Mouse (Mus musculus) forebrain, postnatal 0 days (tissue): ENCODE measurements around the gene Irf2bp2. TPM values are rescaled to one million over a fixed set of nuclear protein-coding genes. Genes with fewer than 3 reads are reported as not detected.
A peak's percentile ranks its signal among the peaks of the same experiment; 100 is the strongest.

ENCODE experiments used
- ATAC-seq: fragments of 200-750 bp; cut with Nextera tagmentation; 2 replicates; pipeline ENCODE4 v1.8.0; 2017; ENCODE audit warnings: mild to moderate bottlenecking, moderate library complexity
- DNase-seq: peaks from one replicate; pipeline ENCODE4 v3.0.0-alpha.2; 2015
- H3K27ac ChIP-seq: fragments of 300-500 bp; sonication (generic); 2 replicates; pipeline ENCODE4 v1.5.1; 2014; ENCODE audit warnings: low read depth, mild to moderate bottlenecking, antibody characterized with exemption, low read length, moderate library complexity, mixed read lengths
- H3K27me3 ChIP-seq: fragments of 300-500 bp; sonication (generic); 2 replicates; pipeline ENCODE4 v1.6.1; 2014; ENCODE audit warnings: mild to moderate bottlenecking, low read length, mixed read lengths; ENCODE audit not compliant: insufficient read depth
- H3K36me3 ChIP-seq: fragments of 300-500 bp; sonication (generic); 2 replicates; pipeline ENCODE4 v1.6.1; 2014; ENCODE audit warnings: mild to moderate bottlenecking, moderate library complexity; ENCODE audit not compliant: insufficient read depth
- H3K4me1 ChIP-seq: fragments of 300-500 bp; sonication (generic); 2 replicates; pipeline ENCODE4 v1.6.1; 2014; ENCODE audit warnings: antibody characterized with exemption; ENCODE audit not compliant: insufficient read depth
- H3K4me2 ChIP-seq: fragments of 300-500 bp; sonication (generic); 2 replicates; pipeline ENCODE4 v1.6.1; 2014; ENCODE audit warnings: low read depth, mild to moderate bottlenecking, moderate library complexity
- H3K4me3 ChIP-seq: fragments of 300-500 bp; sonication (generic); 2 replicates; pipeline ENCODE4 v1.5.1; 2014; ENCODE audit warnings: low read depth, low read length, mixed read lengths
- H3K9ac ChIP-seq: fragments of 300-500 bp; sonication (generic); 2 replicates; pipeline ENCODE4 v1.6.1; 2014; ENCODE audit warnings: mild to moderate bottlenecking
- H3K9me3 ChIP-seq: fragments of 300-500 bp; sonication (generic); 2 replicates; pipeline ENCODE4 v1.6.1; 2016; ENCODE audit warnings: low read length
- CTCF ChIP-seq: sonication (generic); IDR thresholded peaks from 2 replicates; pipeline ENCODE4 v1.5.1; 2016; ENCODE audit warnings: antibody characterized with exemption, control low read depth, low read depth
- WGBS: fragments of 180-500 bp; shearing (Covaris S2); extraction: QIAGEN DNeasy Blood & Tissue Kit; methylation state at CpG from one replicate; pipeline ENCODE4 v1.1.7; 2014; 5-methylcytosine and 5-hydroxymethylcytosine counted together
- polyA plus RNA-seq: library from polyadenylated mRNA; unstranded; fragments of >200 nt; fragmentation: Nextera tagmentation; extraction: Ambion mirVana; gene quantifications from 2 replicates; pipeline ENCODE4 v1.2.1, GENCODE M21; 2015
- total RNA-seq: library from RNA; depleted of rRNA; stranded (reverse); fragments of >200 nt; gene quantifications from 2 replicates; pipeline ENCODE4 v1.2.3, GENCODE M21; 2014

The Irf2bp2 gene
- total and polyA plus RNA-seq, 2 experiments from 2014 or later = 8.4 to 88.6 TPM

- peak overlapping the region; percentile 92; the same call in 1 of the 2 replicates for H3K9ac ChIP-seq
- peaks cover 2% of the 10 kb centered on the region; the same call in 1 of the 2 replicates for H3K36me3 ChIP-seq
- 2% methylated on average over 12 of the region's 12 CpGs for WGBS
- no peak for TF ChIP-seq CTCF
- H3K9me3 ChIP-seq = no peaks in the 10 kb centered on the region
- H3K4me3 ChIP-seq = peak overlapping the region; percentile 97
- peak overlapping the region; percentile 99 for H3K27ac ChIP-seq
- H3K27me3 ChIP-seq = no peaks in the 10 kb centered on the region
- ATAC-seq = peak; percentile 32
- peak; percentile 89 for DNase-seq
- H3K4me1 ChIP-seq = peaks cover 23% of the 10 kb centered on the region
- H3K4me2 ChIP-seq = peak overlapping the region; percentile 99
These were observed 2.4 kb upstream of the Irf2bp2 start for GRCm38 (mm10) chr8:126596097-126596634.

- ATAC-seq = no peak
- peaks cover 23% of the 10 kb centered on the region for H3K4me1 ChIP-seq
- no peaks in the 10 kb centered on the region for H3K27me3 ChIP-seq
- H3K36me3 ChIP-seq = peaks cover 4% of the 10 kb centered on the region; the same call in 1 of the 2 replicates
- H3K9me3 ChIP-seq = no peaks in the 10 kb centered on the region
- peak overlapping the region; percentile 97 for H3K4me3 ChIP-seq
- 4% methylated on average over 16 of the region's 16 CpGs for WGBS
- peak; percentile 68 for DNase-seq
- TF ChIP-seq CTCF = no peak
- peak overlapping the region; percentile 99 for H3K4me2 ChIP-seq
- H3K9ac ChIP-seq = peak overlapping the region; percentile 92
- peak overlapping the region; percentile 99 for H3K27ac ChIP-seq
These were observed 1.6 kb upstream of the Irf2bp2 start for GRCm38 (mm10) chr8:126595204-126596061.

GRCm38 (mm10) chr8:126594481-126595000, 755 bp upstream of the Irf2bp2 start:
- Histone ChIP-seq H3K36me3 (peaks cover 7% of the 10 kb centered on the region; the same call in 1 of the 2 replicates), H3K4me1 (peaks cover 23% of the 10 kb centered on the region), H3K27ac (peak overlapping the region; percentile 99), H3K4me2 (peak overlapping the region; percentile 99), H3K27me3 (no peaks in the 10 kb centered on the region), H3K4me3 (peak overlapping the region; percentile 97), H3K9me3 (no peaks in the 10 kb centered on the region), H3K9ac (peak overlapping the region; percentile 92)
- peak; percentile 99 for DNase-seq
- TF ChIP-seq CTCF = peak; percentile 67
- under 1% methylated on average over 48 of the region's 48 CpGs for WGBS
- peak; percentile 90 for ATAC-seq

- peak; percentile 62 for DNase-seq
- Histone ChIP-seq H3K27me3 (no peaks in the 10 kb centered on the region), H3K27ac (peak overlapping the region; percentile 99), H3K36me3 (peaks cover 7% of the 10 kb centered on the region; the same call in 1 of the 2 replicates), H3K4me2 (peak overlapping the region; percentile 99), H3K9me3 (no peaks in the 10 kb centered on the region), H3K4me3 (peak overlapping the region; percentile 97), H3K9ac (peak overlapping the region; percentile 92), H3K4me1 (peaks cover 23% of the 10 kb centered on the region)
- ATAC-seq = no peak
- TF ChIP-seq CTCF = no peak
- WGBS = 2% methylated on average over 88 of the region's 113 CpGs
These were observed 815 bp downstream of the Irf2bp2 start for GRCm38 (mm10) chr8:126592771-126593571.

GRCm38 (mm10) chr8:126592381-126592770, 1.4 kb downstream of the Irf2bp2 start:
- peak overlapping the region; percentile 92 for H3K9ac ChIP-seq
- H3K9me3 ChIP-seq = no peaks in the 10 kb centered on the region
- TF ChIP-seq CTCF = no peak
- H3K36me3 ChIP-seq = peaks cover 7% of the 10 kb centered on the region; the same call in 1 of the 2 replicates
- 0% methylated on average over 44 of the region's 45 CpGs for WGBS
- peak overlapping the region; percentile 97 for H3K4me3 ChIP-seq
- DNase-seq (peak; percentile 63), ATAC-seq (no peak)
- peak overlapping the region; percentile 99 for H3K4me2 ChIP-seq
- no peaks in the 10 kb centered on the region for H3K27me3 ChIP-seq
- peak overlapping the region; percentile 99 for H3K27ac ChIP-seq
- peaks cover 20% of the 10 kb centered on the region for H3K4me1 ChIP-seq

GRCm38 (mm10) chr8:126591821-126592268, 1.9 kb downstream of the Irf2bp2 start:
- peak overlapping the region; percentile 92 for H3K9ac ChIP-seq
- H3K36me3 ChIP-seq = peaks cover 7% of the 10 kb centered on the region; the same call in 1 of the 2 replicates
- WGBS = under 1% methylated on average over 9 of the region's 9 CpGs
- H3K4me2 ChIP-seq = peak overlapping the region; percentile 99
- TF ChIP-seq CTCF = no peak
- no peaks in the 10 kb centered on the region for H3K27me3 ChIP-seq
- H3K27ac ChIP-seq = peak overlapping the region; percentile 99
- DNase-seq (peak; percentile 61), ATAC-seq (no peak)
- H3K9me3 ChIP-seq = no peaks in the 10 kb centered on the region
- peaks cover 17% of the 10 kb centered on the region for H3K4me1 ChIP-seq
- H3K4me3 ChIP-seq = peak overlapping the region; percentile 97
